ENCODE assay signal across 32 mouse cellular contexts in genomic region chr14:13790446-13790845, GRCm38 (mm10).
"Had no signal": no experiment of that assay in that cellular context is flagged by ENCODE, and none has a peak within 500 bp of the region (broad histone marks: within the 10 kb centered on the region; RNA-seq: fewer than 3 reads in every experiment).

No protein-coding gene starts in this region.

- ATAC-seq: liver, embryonic 12.5 days; liver, postnatal 0 days; lung, postnatal 0 days; midbrain, embryonic 13.5 days; midbrain, embryonic 15.5 days; midbrain, embryonic 16.5 days had no signal

- H3K9ac ChIP-seq: limb, embryonic 12.5 days; limb, embryonic 13.5 days; limb, embryonic 15.5 days; liver, embryonic 12.5 days; liver, embryonic 13.5 days; liver, embryonic 14.5 days; liver, embryonic 15.5 days; liver, postnatal 0 days; lung, embryonic 14.5 days; lung, embryonic 15.5 days; midbrain, embryonic 12.5 days; midbrain, embryonic 13.5 days; midbrain, embryonic 15.5 days had no signal

- H3K4me3 ChIP-seq: left cerebral cortex, adult 2 months; limb, embryonic 10.5 days; limb, embryonic 12.5 days; limb, embryonic 13.5 days; limb, embryonic 15.5 days; liver, embryonic 12.5 days; liver, embryonic 13.5 days; liver, embryonic 15.5 days; lung, embryonic 15.5 days; megakaryocyte, embryonic 14.5 days; midbrain, embryonic 10.5 days; midbrain, embryonic 12.5 days; midbrain, embryonic 13.5 days; midbrain, embryonic 15.5 days; myocyte had no signal

- H3K36me3 ChIP-seq: limb, embryonic 10.5 days; limb, embryonic 12.5 days; limb, embryonic 13.5 days; limb, embryonic 15.5 days; liver, embryonic 12.5 days; liver, embryonic 13.5 days; liver, embryonic 15.5 days; lung, embryonic 15.5 days; midbrain, embryonic 10.5 days; midbrain, embryonic 12.5 days; midbrain, embryonic 13.5 days; midbrain, embryonic 15.5 days had no signal

- DNase-seq: left cerebral cortex, postnatal 4 days; liver; liver, embryonic 13.5 days; liver, postnatal 0 days; lung, adult 18-20 months; lung, adult 2 months; lung, embryonic 14.5 days; lung, postnatal 10 days; lung, postnatal 14 days; lung, postnatal 36 days; lung, postnatal 4 days; midbrain, embryonic 14.5 days had no signal

- H3K27ac ChIP-seq: left cerebral cortex, adult 2 months; limb, embryonic 10.5 days; limb, embryonic 12.5 days; limb, embryonic 13.5 days; limb, embryonic 15.5 days; liver, embryonic 12.5 days; liver, embryonic 13.5 days; liver, embryonic 14.5 days; liver, embryonic 15.5 days; lung, embryonic 15.5 days; macrophage; midbrain, embryonic 10.5 days; midbrain, embryonic 12.5 days; midbrain, embryonic 13.5 days; midbrain, embryonic 15.5 days had no signal

- H3K9me3 ChIP-seq: limb, embryonic 10.5 days; limb, embryonic 12.5 days; limb, embryonic 13.5 days; limb, embryonic 15.5 days; liver, embryonic 12.5 days; liver, embryonic 13.5 days; liver, embryonic 15.5 days; lung, embryonic 15.5 days; midbrain, embryonic 10.5 days; midbrain, embryonic 12.5 days; midbrain, embryonic 13.5 days; midbrain, embryonic 15.5 days had no signal

- H3K27me3 ChIP-seq: limb, embryonic 12.5 days; limb, embryonic 13.5 days; limb, embryonic 15.5 days; liver, embryonic 12.5 days; liver, embryonic 13.5 days; liver, embryonic 15.5 days; lung, embryonic 15.5 days; megakaryocyte, embryonic 14.5 days; midbrain, embryonic 12.5 days; midbrain, embryonic 13.5 days; midbrain, embryonic 15.5 days had no signal

- H3K4me1 ChIP-seq: limb, embryonic 10.5 days; limb, embryonic 13.5 days; limb, embryonic 15.5 days; liver, embryonic 12.5 days; liver, embryonic 13.5 days; liver, embryonic 15.5 days; lung, embryonic 15.5 days; megakaryocyte, embryonic 14.5 days; midbrain, embryonic 10.5 days; midbrain, embryonic 12.5 days; midbrain, embryonic 13.5 days; midbrain, embryonic 15.5 days had no signal

- H3K4me2 ChIP-seq: limb, embryonic 12.5 days; limb, embryonic 13.5 days; limb, embryonic 15.5 days; liver, embryonic 11.5 days; liver, embryonic 12.5 days; liver, embryonic 13.5 days; liver, embryonic 15.5 days; lung, embryonic 14.5 days; lung, embryonic 15.5 days; midbrain, embryonic 11.5 days; midbrain, embryonic 12.5 days; midbrain, embryonic 13.5 days; midbrain, embryonic 15.5 days had no signal
